Mouse (Mus musculus): ENCODE measurements around the gene Ice1.

DNA sequence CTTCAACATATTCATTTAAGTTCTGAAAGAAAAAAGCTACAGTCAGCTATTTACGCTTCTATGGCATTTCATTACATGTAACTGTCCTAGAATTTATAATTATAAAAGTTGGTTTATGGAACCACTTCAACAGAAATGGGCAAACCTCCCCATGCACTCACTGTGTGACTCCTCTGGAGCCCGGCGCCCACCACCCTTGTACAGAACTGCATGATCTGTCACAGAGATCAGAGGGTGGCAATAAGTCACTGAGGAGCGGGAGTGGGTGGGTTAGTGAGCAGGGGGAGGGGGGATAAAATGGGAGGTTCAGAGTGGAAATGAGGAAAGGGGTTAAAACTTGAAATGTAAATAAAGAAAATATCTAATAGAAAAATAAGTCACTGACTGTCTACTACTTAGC lies 13.0 kb downstream of the Ice1 start:
- TF ChIP-seq MAFK (IDR thresholded peaks at IDR 0.05; ENCODE audit: insufficient read depth, low read depth, low read length) (no peak), HCFC1 (IDR thresholded peaks at IDR 0.05; ENCODE audit: borderline replicate concordance, insufficient read depth, low read length) (no peak), ZNF384 (IDR thresholded peaks at IDR 0.05; ENCODE audit: low read depth, low read length) (no peak), ZC3H11A (IDR thresholded peaks at IDR 0.05; ENCODE audit: borderline replicate concordance, low read depth, low read length) (no peak), CHD2 (IDR thresholded peaks at IDR 0.05; ENCODE audit: low read depth, low read length) (no peak)
